Mouse (Mus musculus) T-helper 1 cell (primary cell): ENCODE data around the gene Gbp3.
"Not testable (repeated sequence)": the region's sequence is repeated elsewhere in the genome, so short reads cannot be mapped to it uniquely, and the experiment has no call there.

Experiments
- in situ Hi-C: fragments of 300-600 bp; cut with MboI, MseI; formaldehyde crosslinking; loops from one replicate; pipeline ENCODE4 v1.15.1; 2025; ENCODE audit warnings: high pct_unique_total_duplicates

Gbp3 gene

DNA sequence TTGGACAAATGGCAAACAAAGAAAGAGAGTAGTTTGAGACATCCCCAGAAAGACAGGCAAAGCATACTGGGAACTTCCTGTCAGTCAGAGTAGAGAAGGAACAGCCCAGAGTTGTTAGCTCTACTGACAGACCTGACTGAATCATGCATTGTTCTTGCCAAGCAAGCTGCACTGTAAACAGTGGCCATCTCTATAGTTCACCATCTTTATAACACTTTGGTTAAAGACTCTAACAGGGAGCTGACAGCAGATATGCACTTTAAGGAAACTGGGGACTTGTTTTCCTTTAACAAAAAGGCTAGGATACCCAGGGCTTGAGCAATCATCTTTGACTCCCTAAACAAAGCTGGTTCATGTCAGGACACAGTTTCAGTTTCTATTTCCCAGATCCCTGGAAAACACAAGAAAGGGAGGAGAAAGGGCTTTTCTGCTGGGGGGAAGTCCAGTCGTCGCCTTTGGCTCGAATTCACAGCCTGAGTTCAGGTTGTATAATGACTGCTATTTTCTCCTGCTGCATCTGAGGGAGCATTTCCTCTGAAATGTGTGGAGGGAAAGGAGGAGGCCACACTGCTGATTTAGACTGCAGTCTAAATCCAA is at the start of gene Gbp3:
Gene Gbp3, plus strand, starts transcription at position 395 of the 597 bp plus-strand sequence.
- in situ Hi-C loops: loop anchor here (5.0 kb wide), 2 partner anchors 67 to 68 kb away; partner anchors contain the start of gene Gbp5

DNA sequence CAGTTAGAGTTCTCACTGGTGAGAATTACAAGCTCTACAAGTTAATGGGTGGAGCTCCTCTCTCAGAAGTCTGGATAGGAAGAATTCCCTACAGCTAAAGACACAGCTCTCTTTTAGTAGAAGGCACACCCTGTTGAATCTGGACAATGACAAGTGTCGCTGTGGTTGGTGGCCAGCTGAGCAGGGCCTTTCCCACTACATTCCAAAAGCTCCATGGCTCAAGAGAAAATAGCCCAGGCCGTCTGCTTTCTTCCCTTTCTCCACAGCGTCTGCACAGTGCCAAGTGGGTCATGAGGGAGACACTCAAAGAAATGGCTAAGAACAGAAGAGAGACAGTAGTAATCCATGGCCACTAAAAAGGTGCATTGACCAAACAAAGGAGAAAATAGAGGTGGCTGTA is 31.7 kb upstream of the Gbp3 start:
- in situ Hi-C loops: no loop called here

DNA sequence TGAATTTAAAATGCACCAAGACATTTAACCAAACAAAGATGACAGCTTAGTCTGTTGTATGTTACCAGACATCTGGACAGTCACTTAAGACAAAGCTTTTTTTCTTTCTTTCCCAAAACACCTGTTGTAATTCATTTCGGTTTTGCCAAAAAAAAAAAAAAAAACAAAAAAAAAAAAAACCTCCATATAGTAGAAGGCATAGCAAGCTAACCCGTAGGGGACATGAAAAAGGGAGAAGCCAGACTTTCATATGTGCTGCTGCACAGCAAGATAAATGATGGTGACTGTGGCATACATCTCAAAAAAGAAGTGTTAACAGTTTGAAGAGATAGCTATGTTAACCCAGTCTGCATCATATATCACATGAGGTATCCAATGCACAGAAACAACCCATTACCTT is 30.2 kb upstream of the Gbp3 start:
- in situ Hi-C loops: no loop called here

DNA sequence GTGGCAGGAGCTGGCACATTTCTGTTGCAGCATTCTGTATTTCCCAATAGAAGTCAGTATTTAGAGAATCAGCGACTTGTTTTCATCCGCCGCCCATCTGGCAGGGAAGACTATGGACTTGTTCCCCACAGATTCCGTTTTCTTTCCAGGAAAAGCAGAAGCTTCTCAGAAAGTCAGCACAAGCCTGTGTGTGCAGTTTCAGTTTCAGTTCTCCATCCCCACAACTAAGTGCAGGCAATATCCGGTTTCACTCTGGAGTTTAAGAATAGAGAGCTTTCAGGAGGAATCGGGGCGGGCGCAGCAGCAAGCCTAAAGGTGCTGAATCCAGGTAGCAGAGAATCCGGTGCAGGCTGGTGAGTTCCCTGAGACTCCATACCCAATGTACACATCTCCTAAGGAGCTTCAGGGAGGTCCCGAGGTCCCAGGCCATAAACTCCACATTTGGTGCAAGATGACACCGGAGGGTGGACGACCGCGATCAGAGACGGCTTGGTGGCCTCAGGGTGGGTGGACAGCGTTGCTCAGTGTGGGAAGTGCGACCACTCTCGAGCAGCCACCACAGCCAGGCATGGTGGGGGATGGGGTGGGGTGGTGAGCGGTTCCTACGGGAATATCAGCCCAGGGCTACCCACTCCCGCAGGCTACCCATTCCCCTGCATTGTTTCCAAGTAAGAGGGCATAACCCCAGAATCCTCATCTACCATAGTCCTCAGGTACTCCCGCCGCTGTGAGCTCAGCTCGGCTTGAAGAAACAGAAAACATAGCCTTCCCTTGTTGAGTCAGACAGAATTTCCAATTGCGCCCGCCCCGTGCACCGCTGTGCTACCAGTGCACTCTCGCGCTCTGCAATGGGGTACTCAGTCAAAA is 29.5 kb upstream of the Gbp3 start, which contains the start of gene Gbp7:
Gene Gbp7, plus strand, starts transcription at position 256 of the 867 bp plus-strand sequence.
- in situ Hi-C loops: no loop called here

DNA sequence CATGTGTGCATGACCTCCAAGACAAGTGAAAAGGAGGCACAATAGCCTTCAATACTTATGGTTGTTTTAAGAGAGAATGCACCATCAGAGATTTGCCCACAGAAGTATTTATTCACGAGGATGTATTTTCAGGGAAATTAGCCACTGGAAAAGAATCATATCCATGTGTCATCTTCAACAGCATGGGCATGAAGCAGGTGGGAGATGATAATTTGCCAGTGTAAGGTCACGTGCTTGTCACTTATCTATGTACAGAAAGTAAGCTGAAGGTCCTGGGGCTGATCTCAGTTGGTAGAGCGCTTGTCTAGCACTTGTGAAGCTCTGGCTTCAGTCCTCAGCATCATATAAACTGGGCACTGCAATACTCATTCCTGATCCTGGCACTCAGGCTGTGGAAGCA is 28.2 kb upstream of the Gbp3 start:
- in situ Hi-C loops: no loop called here

DNA sequence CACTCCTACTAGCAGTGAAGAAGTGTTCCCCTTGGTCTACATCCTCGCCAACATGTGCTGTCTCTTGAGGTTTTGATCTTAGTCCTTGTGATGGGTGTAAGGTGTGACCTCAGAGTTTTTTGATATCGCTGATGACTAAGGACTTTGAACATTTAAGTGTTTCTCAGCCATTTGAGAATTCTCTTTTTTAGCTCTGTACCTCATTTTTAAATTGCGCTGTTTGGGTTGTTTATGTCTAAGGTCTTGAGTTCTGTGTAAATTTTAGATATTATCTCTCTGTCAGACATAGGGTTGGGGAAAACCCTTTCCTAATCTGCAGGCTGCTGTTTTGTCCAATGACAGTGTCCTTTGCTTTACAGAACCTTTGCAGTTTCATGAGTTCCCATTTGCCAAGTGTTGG is 26.6 kb upstream of the Gbp3 start:
- in situ Hi-C loops: no loop called here

DNA sequence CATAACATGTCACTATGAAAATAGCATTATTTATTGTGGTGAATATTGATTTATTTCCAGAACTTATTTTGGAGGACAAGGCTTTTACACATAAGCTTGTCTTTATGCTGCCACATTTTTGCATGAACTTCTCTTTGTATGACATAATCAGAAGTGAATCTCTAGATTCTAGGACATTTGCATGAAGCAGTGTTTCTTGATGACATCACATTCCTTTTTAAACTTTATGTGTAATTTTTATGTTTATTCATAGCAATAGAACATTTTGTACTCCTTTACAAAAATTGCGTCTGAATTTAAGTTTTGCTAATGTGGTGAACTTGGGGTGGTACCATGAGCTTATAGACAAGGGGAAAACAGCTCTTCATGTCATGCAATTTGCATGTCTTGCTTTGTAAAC is 24.2 kb upstream of the Gbp3 start:
- in situ Hi-C loops: no loop called here

DNA sequence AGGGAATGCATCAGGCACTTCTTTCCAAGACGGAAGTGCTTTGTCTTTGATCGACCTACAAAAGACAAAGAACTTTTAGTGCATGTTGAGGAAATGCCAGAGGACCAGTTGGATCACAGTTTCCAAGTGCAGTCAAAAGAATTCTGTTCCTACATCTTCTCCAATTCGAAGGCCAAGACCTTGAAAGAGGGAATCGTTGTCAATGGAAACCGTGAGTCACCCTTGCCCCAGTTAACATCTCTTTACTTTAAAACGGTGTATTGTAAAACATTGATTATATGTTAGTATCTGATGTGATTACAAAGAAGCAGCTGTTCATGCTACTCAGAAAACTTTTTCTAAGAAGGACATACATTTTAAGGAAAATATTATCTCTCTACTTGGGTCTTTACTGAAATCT is 18.4 kb upstream of the Gbp3 start:
- in situ Hi-C loops: no loop called here

DNA sequence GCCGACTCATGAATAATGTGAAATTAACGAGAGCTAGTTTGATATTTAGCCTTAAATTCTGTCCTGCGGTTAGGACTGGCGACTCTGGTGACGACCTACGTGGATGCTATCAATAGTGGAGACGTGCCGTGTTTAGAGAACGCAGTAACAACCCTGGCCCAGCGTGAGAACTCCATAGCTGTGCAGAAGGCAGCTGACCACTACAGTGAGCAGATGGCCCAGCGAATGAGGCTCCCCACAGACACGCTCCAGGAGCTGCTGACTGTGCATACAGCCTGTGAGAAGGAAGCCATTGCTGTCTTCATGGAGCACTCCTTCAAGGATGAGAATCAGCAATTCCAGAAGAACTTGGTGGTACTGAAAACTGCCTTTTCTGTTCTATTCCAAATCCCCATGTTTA is 17.1 kb upstream of the Gbp3 start:
- in situ Hi-C loops: not testable (repeated sequence)

DNA sequence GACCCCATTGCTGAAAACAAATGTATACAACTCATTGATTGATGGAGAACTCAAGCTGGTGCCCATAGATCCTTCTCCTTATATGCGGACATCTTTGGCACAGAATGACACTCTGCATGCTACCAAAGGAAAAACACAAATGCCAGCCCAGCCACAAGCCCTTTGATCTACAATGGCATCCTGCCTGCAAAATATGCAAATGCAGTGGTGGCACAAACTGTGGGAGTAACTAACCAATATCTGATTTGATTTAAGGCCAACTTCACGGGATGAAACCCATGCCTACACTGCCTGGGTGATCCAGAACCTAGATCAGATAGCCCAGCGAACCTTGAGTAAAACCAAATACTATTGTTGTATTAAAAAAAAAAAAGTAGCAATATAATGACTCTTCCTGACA is 13.1 kb upstream of the Gbp3 start:
- in situ Hi-C loops: no loop called here

DNA sequence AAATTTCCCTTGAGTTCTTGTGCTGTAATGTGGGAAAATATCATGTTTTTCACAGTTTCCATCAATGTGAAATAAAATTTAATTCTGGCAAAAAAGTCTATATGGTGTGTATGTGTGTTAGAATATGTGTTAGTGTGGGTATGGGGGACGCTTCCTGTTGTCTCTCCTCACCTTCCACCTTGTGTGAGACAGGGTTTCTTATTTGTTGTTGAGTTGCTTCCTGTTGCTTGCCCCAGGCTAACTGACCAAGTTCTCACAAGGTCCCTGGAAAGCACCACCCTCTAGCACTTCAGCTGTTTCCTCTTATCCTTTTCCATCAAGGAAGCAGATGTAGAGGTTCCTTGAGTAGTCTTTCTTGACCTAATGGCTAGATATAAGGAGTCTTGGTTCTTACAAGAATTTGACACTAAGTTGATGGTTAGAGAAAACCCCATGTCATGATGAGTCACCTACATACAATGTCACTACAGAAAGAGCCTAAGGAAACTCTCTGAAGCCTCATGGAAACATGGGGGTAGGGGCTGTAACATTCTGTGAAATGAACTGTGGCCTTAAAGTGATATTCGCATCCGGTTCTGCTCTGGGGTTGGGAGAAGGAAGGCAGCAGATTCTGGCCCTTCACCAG is 9.7 kb upstream of the Gbp3 start:
- in situ Hi-C loops: no loop called here

DNA sequence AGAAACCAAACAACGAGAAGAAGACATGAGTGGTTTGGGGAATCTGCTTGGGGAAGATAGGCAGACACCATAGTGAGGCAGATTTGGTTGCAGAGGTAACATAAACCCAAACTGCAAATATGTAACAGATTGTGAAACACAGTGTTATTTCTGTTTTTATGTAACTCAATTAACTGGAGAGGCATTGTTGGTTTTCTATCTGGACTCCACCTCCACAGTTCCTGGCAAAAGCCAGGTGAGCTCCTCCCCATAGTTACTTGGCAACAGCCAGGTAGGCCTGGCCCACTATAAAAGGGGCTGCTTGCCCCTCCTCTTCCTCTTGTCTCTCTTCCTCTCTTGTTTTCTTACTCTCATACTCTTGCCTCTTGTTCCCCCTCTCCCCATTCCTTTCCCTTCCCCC is 5.2 kb upstream of the Gbp3 start:
- in situ Hi-C loops: no loop called here

DNA sequence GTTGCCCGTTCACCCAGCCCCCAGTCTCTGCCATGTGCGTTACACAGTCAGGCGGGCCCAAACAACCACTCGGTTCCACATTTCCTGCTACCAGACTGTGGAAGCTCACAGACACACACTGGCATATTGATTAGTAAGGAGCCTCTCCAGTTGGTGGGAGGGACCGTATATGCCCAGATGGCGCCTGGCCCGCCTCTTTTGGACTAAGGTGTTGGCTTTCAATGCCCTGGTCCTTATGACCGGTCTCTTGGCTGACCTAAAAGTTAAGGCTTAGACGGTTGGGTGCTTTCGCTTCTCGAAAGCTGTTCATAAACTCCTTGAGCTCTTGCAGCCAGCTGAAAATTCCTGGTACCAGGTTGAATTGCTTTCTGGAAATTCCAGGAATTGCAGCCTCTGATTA is 4.2 kb upstream of the Gbp3 start:
- in situ Hi-C loops: no loop called here

DNA sequence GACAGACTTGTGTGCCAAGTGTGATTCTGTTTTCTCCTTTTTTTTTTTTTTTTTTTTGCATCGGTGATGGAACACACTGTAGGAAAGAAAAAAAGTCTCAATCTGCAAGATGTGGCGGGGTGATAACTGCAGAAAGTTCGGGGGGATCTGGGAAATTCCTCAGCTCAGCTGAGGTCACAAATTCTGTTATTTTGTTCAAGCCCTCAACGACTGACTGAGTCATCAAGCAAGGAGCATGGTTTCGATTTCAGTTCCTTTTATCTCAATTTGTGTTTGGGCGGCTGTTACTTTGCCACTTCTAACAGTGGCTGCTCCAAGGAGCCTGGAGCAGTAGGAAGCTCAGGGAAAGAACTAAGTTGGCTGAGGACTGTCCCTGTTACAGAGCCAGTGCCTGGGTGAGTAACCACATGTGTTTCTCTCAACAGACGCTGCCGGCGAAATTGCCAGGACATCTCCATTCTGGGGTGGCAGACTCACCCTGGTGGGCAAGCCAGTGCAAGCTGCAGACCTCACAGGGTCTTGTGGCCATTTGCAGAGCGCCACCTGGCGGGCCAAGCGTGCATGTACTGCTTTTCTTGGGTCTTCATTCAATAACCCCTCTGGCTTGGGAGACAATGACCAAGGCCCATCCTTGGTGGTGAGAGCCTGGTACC is 596 bp downstream of the Gbp3 start:
- in situ Hi-C loops: loop anchor here (5.0 kb wide), 2 partner anchors 67 to 68 kb away; partner anchors contain the start of gene Gbp5

DNA sequence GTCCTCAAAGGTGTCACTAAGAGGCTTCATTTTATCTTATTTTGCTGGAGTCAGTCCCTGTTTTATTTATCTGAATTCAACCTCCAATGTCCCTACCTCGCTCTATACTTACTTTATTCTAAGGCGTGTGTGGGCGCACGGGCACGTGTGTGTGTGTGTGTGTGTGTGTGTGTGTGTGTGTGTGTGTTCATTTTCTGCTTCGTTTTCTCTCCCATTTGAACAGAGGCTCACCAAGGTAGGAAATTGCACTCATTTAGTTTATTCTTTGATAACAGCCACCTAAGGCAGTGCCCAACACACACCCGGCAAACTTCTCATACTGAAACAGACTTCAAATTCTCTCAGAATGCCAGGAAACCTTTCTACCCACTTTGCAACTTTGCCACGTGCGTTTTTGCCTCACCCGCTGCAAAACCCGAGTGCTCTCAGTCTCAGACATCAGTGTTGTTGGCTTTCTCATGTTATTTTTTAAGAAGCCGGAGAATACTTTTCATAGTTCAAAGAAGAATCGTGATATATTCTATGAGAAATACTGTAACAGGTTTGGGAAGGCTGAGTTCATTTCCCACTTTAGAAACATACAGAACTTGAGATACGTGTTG is 1.3 kb downstream of the Gbp3 start:
- in situ Hi-C loops: loop anchor here (5.0 kb wide), 2 partner anchors 66 to 69 kb away; partner anchors contain the start of gene Gbp5

DNA sequence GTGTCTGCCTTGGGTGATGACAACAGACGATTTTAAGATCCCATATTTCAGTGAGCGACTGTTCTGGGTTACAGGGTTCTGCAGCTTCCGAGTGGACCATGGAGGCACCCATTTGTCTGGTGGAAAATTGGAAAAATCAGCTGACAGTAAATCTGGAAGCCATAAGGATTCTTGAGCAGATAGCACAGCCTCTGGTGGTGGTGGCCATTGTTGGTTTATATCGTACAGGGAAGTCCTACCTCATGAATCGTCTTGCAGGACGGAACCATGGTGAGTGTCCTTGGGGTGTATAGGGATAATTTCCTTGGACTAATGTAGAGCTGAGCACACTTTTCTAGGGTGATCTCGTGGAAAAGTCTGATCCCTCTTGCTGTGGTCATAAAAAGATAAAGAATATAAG is 1.8 kb downstream of the Gbp3 start:
- in situ Hi-C loops: loop anchor here (5.0 kb wide), 2 partner anchors 66 to 69 kb away; partner anchors contain the start of gene Gbp5

DNA sequence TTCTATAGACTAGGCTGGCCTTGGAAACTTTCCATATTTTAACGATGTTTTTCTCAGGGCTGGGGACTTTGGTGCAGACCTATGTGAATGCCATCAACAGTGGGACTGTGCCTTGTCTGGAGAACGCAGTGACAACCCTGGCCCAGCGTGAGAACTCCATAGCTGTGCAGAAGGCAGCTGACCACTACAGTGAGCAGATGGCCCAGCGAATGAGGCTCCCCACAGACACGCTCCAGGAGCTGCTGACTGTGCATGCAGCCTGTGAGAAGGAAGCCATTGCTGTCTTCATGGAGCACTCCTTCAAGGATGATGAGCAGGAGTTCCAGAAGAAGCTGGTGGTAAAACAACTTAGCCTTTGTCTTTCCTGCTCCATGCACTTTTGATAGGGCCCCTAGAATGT is 7.7 kb downstream of the Gbp3 start:
- in situ Hi-C loops: not testable (repeated sequence)

DNA sequence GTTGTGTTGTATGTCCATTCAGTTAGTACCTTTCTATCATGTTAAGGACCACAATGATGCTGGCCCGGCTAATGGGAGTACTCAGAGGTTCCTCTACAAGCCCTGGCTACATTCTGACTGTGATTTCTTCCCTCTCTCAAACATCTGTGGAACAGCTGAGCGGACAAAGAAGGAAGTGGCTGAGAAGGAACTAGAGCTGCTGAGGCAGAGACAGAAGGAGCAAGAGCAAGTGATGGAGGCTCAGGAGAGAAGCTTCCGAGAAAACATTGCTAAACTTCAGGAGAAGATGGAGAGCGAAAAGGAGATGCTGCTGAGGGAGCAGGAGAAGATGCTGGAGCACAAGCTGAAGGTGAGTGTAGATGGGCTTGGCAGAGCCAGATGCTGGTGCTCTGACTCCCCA is 10.9 kb downstream of the Gbp3 start:
- in situ Hi-C loops: no loop called here

DNA sequence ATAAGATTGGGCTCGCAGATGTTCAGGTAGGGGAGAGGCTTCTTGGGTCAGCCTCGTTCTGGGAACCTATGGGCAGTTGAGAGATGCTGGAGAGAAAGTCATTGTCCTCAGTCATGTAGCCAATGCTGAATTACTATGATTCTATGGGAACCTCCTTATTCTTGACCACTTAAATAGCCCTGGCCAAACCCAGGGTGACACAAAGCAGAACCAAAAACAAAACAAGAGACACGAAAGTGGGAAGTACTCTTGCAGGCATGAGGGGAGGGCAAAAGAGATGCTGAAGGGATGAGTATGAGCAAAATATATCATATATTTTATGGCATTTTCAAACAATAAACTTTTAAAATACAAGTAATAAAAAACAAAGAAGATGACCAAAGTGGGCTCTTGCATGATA is 17.3 kb downstream of the Gbp3 start:
- in situ Hi-C loops: no loop called here

DNA sequence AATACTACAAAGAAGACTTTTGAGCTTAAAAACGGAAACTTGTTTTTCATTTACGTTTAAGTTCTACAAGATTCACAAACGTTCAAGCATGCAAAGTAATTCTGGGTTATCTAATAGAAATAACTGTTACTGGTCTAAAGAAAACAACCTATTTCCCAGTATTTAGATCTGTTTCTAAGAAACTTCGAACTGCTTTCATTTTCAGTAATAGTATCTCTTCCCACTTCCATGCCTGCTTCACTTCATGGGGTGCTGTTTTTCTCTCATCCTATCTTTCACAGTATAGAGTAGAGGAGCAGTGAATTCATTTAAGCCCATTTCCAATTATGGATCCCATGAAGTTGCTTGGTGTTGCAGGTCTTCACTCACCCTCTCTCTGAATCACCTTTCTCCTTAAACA is 18.5 kb downstream of the Gbp3 start:
- in situ Hi-C loops: no loop called here

DNA sequence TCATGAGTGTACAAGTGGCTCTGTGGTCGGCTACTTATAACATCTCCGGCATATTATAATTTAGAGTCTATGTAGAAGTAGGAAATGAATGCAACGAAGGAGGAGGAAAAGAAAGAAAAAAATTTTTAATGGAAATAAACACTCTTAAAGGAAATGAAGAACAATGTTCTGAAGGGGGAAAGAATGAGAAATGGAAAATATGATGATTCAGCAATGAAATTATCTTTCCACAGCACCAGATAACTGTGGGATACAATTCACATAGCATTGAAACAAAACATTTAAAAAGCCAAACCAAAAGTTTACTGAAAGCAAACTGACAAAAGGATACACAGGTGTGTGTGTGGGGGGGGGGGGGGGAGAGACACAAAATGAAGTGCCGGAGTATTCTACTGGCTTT is 23.2 kb downstream of the Gbp3 start:
- in situ Hi-C loops: no loop called here

DNA sequence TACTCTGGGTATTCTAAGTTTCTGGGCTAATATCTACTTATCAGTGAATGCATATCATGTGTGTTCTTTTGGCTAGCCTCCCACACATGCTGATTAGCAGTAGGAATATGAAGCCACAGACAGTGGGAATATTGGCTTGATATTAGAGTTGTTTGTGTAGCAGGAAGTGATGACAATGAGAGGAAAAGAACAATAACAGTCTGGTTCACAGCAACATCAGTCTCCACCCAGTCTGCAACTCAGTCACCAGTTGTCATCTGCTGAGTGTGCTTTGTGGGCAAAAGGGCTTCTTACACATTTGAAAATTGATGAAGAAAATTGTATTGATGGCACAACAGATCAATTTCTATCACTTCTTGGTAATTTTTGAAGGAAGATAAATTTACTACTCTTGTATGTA is 27.6 kb downstream of the Gbp3 start:
- in situ Hi-C loops: no loop called here
